Mouse (Mus musculus) forebrain, embryonic 13.5 days (tissue): ENCODE measurements around the gene Olfr1045. TPM values are rescaled to one million over a fixed set of nuclear protein-coding genes. Genes with fewer than 3 reads are reported as not detected.

ENCODE experiments used
- polyA plus RNA-seq: library from polyadenylated mRNA; unstranded; fragments of >200 nt; fragmentation: Nextera tagmentation; extraction: Ambion mirVana; gene quantifications from 2 replicates; pipeline ENCODE4 v1.2.1, GENCODE M21; 2015

Gene Olfr1045
- polyA plus RNA-seq, 1 experiment from 2014 or later = not detected

Other genes with a start within 250 kb of the Olfr1045 start
- not detected in 2 replicates for gene Olfr1029, start 229.1 kb downstream of the Olfr1045 start, polyA plus RNA-seq
- gene Olfr1030, start 223.7 kb downstream of the Olfr1045 start, polyA plus RNA-seq = not detected in 2 replicates
- not detected in 2 replicates for gene Olfr1031, start 212.7 kb downstream of the Olfr1045 start, polyA plus RNA-seq
- gene Olfr1032, start 197.5 kb downstream of the Olfr1045 start, polyA plus RNA-seq = not detected in 2 replicates
- not detected in 2 replicates for gene Olfr1033, start 182.4 kb downstream of the Olfr1045 start, polyA plus RNA-seq
- not detected in 2 replicates for gene Olfr1034, start 157.1 kb downstream of the Olfr1045 start, polyA plus RNA-seq
- not detected in 2 replicates for gene Olfr1036, start 129.0 kb downstream of the Olfr1045 start, polyA plus RNA-seq
- gene Olfr1037, start 115.6 kb downstream of the Olfr1045 start, polyA plus RNA-seq = not detected in 2 replicates
- gene Olfr1039, start 67.1 kb downstream of the Olfr1045 start, polyA plus RNA-seq = not detected in 2 replicates
- not detected in 2 replicates for gene Olfr1040, start 56.3 kb downstream of the Olfr1045 start, polyA plus RNA-seq
- not detected in 2 replicates for gene Olfr1042, start 41.2 kb downstream of the Olfr1045 start, polyA plus RNA-seq
- not detected in 2 replicates for gene Olfr1043, start 35.5 kb downstream of the Olfr1045 start, polyA plus RNA-seq
- not detected in 2 replicates for gene Olfr1044, start 25.2 kb downstream of the Olfr1045 start, polyA plus RNA-seq
- not detected in 2 replicates for gene Olfr52, start 17.3 kb downstream of the Olfr1045 start, polyA plus RNA-seq
- not detected in 2 replicates for gene Olfr1046, start 16.3 kb upstream of the Olfr1045 start, polyA plus RNA-seq
- gene Olfr1047, start 28.4 kb upstream of the Olfr1045 start, polyA plus RNA-seq = not detected in 2 replicates
- gene Olfr1048, start 37.3 kb upstream of the Olfr1045 start, polyA plus RNA-seq = not detected in 2 replicates
- gene Olfr1049, start 55.3 kb upstream of the Olfr1045 start, polyA plus RNA-seq = not detected in 2 replicates
- gene Olfr1051, start 76.1 kb upstream of the Olfr1045 start, polyA plus RNA-seq = not detected in 2 replicates
- gene Olfr1052, start 89.4 kb upstream of the Olfr1045 start, polyA plus RNA-seq = not detected in 2 replicates
- not detected in 2 replicates for gene Olfr1053, start 112.3 kb upstream of the Olfr1045 start, polyA plus RNA-seq
- not detected in 2 replicates for gene Olfr1054, start 132.4 kb upstream of the Olfr1045 start, polyA plus RNA-seq
- not detected in 2 replicates for gene Olfr1055, start 147.3 kb upstream of the Olfr1045 start, polyA plus RNA-seq
- not detected in 2 replicates for gene Olfr1056, start 159.5 kb upstream of the Olfr1045 start, polyA plus RNA-seq
- not detected in 2 replicates for gene Olfr1057, start 175.4 kb upstream of the Olfr1045 start, polyA plus RNA-seq
- not detected in 2 replicates for gene Olfr1058, start 185.6 kb upstream of the Olfr1045 start, polyA plus RNA-seq
- gene Olfr1061, start 211.0 kb upstream of the Olfr1045 start, polyA plus RNA-seq = not detected in 2 replicates
- not detected in 2 replicates for gene Olfr1062, start 223.7 kb upstream of the Olfr1045 start, polyA plus RNA-seq
- gene Olfr1065, start 247.6 kb upstream of the Olfr1045 start, polyA plus RNA-seq = not detected in 2 replicates